Comparison of ENCODE assay signal across 28 mouse cellular contexts in genomic region chr1:85799776-85800175, GRCm38 (mm10). TPM values are rescaled to one million over a fixed set of nuclear protein-coding genes. Genes with fewer than 3 reads are reported as not detected.
DNase-seq lines count a peak whose midpoint lies in the region; ATAC-seq and TF ChIP-seq lines count a peak whose summit lies in the region.
"Had no signal": no experiment of that assay in that cellular context is flagged by ENCODE, and none has a peak within 500 bp of the region (broad histone marks: within the 10 kb centered on the region; RNA-seq: fewer than 3 reads in every experiment).

No protein-coding gene starts in this region.

- no peak overlapping the region for H3K4me3 ChIP-seq in gastrocnemius, adult 2 months
- H3K4me3 ChIP-seq: embryonic facial prominence, embryonic 13.5 days; heart, embryonic 12.5 days; hindbrain, embryonic 10.5 days; intestine, embryonic 15.5 days; kidney, embryonic 15.5 days; liver, embryonic 15.5 days; midbrain, embryonic 12.5 days had no signal

- intact Hi-C loops in gastrocnemius, adult 2 months (cut with DNase I): no loop called here
- intact Hi-C loops in left cerebral cortex, postnatal 25 days (cut with DNase I): no loop called here

- peak overlapping the region; percentile 24; the same call in 1 of the 2 replicates for H3K27ac ChIP-seq in gastrocnemius, adult 2 months
- H3K27ac ChIP-seq: embryonic facial prominence, embryonic 13.5 days; hindbrain, embryonic 10.5 days; intestine, embryonic 15.5 days; kidney, embryonic 15.5 days; liver, embryonic 15.5 days; macrophage; midbrain, embryonic 12.5 days had no signal

- TF ChIP-seq CTCF in gastrocnemius, adult 2 months (IDR thresholded peaks at IDR 0.05): no peak

- DNase-seq in gastrocnemius, adult 2 months: no peak
- DNase-seq in gastrocnemius, postnatal 25 days: no peak
- peak; percentile 69 for DNase-seq in lung, postnatal 25 days (ENCODE audit: low spot score)
- no peak for DNase-seq in lung, postnatal 4 days
- DNase-seq in left cerebral cortex, postnatal 25 days (ENCODE audit: low spot score in 2 of 2): no peak
- DNase-seq in kidney, postnatal 14 days: no peak
- DNase-seq: adrenal gland, adult 2 months; cerebellum, adult 18-20 months; cerebellum, postnatal 36 days; embryo, embryonic 11 days; gastrocnemius, postnatal 10 days; heart, adult 18-20 months; heart, postnatal 10 days; layer of hippocampus, adult 9-11 months; right cerebral cortex, postnatal 14 days; thymus, postnatal 14 days had no signal

- ATAC-seq in megakaryocyte, adult 5-6 weeks (ENCODE audit: poor library complexity, severe bottlenecking): peak; percentile 21; the same call in 1 of the 2 replicates
- ATAC-seq: CD4-positive, CD25-positive, alpha-beta regulatory T cell, adult 4 months; forebrain, embryonic 14.5 days; hindbrain, embryonic 16.5 days; intestine, embryonic 15.5 days had no signal

RNA-seq across cellular contexts. Expression of gene Cab39, which starts 6.5 kb away (rescaled TPM):
- 100 to 1,000 TPM; 191 to 193 TPM for total RNA-seq in gastrocnemius, adult 2 months (2021)
- 100 to 1,000 TPM; 142 to 177 TPM for total RNA-seq in gastrocnemius, postnatal 25 days (2021)
- total RNA-seq in megakaryocyte, adult 5-6 weeks (2015): 64.3 and 74.3 TPM in 2 replicates
- total RNA-seq in megakaryocyte, adult 5-6 weeks (2017): 112 and 115 TPM in 2 replicates
- total RNA-seq in left cerebral cortex, postnatal 25 days (2021): 100 to 1,000 TPM; 151 to 156 TPM

RNA-seq across cellular contexts. Expression of gene A630001G21Rik, which starts 21.3 kb away (rescaled TPM):
- total RNA-seq in gastrocnemius, adult 2 months (2021): under 1 TPM in 1 of 2 experiments, not detected in 1; 0.15 TPM
- total RNA-seq in gastrocnemius, postnatal 25 days (2021): under 1 TPM; 0.15 to 0.48 TPM
- 59.3 and 63.8 TPM in 2 replicates for total RNA-seq in megakaryocyte, adult 5-6 weeks (2015)
- 51.5 and 56.9 TPM in 2 replicates for total RNA-seq in megakaryocyte, adult 5-6 weeks (2017)
- total RNA-seq in left cerebral cortex, postnatal 25 days (2021): under 1 TPM in 1 of 2 experiments, not detected in 1; 0.25 TPM

Comparison
In these comparisons a context has a peak if more than half of its experiments do, and no peak if none do; other contexts are left out.
1. RNA of gene A630001G21Rik, which starts 21.3 kb away (total RNA-seq): 51.5 to 63.8 TPM in megakaryocyte, adult 5-6 weeks; 0.15 to 0.48 TPM in gastrocnemius, postnatal 25 days, 0.25 TPM in left cerebral cortex, postnatal 25 days and 0.15 TPM in gastrocnemius, adult 2 months; every median in the first group is over 10 times any median in the second.